In the genomic region with DNA sequence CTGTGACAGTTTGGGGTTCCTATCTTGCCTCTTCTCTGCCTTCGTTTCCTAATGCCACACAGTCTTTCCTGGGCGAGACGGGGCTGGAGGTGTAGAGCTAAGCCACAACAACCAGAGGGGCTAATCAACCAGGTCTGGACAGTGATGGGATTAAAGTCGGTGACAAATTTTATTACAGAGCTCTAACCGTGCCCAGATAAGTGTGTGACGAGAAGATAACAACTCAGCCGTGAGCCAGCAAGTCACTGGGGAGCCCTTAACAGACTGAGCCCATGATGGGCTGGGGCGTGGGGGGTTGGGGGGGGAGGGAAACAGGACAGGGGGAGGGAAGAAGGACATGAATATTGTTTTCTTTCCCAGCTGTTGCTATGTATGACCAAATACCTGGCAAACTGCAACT, we compare ENCODE assay signal across 8 mouse cellular contexts.
A peak's percentile ranks its signal among the peaks of the same experiment; 100 is the strongest.
DNase-seq lines count a peak whose midpoint lies in the region; ATAC-seq and TF ChIP-seq lines count a peak whose summit lies in the region.
"Had no signal": no experiment of that assay in that cellular context is flagged by ENCODE, and none has a peak within 500 bp of the region (broad histone marks: within the 10 kb centered on the region; RNA-seq: fewer than 3 reads in every experiment).

No protein-coding gene starts in this region.

- 6% methylated on average over 8 of the region's 8 CpGs for WGBS in heart, embryonic 12.5 days
- WGBS in kidney, embryonic 14.5 days = 26% methylated on average over 8 of the region's 8 CpGs

- TF ChIP-seq CTCF in G1E (IDR thresholded peaks at IDR 0.05; ENCODE audit: low read depth, low read length) = no peak

- H3K4me3 ChIP-seq in heart, embryonic 12.5 days = no peak overlapping the region
- H3K4me3 ChIP-seq in G1E (ENCODE audit: low read depth, low read length) = peak overlapping the region; percentile 59; the same call in 1 of the 2 replicates
- no peak overlapping the region for H3K4me3 ChIP-seq in kidney, embryonic 14.5 days (ENCODE audit: low read length)
- H3K4me3 ChIP-seq: kidney, embryonic 15.5 days had no signal

- intact Hi-C loops in gastrocnemius, postnatal 36 days (cut with DNase I) = no loop called here

- peak overlapping the region; percentile 27 for H3K4me2 ChIP-seq in heart, embryonic 12.5 days
- H3K4me2 ChIP-seq in kidney, embryonic 14.5 days (replicated peaks; ENCODE audit: low read depth, low read length) = no peak overlapping the region
- H3K4me2 ChIP-seq: kidney, embryonic 15.5 days had no signal

- H3K27me3 ChIP-seq in heart, embryonic 12.5 days (replicated peaks) = no peaks in the 10 kb centered on the region
- peaks cover 18% of the 10 kb centered on the region for H3K27me3 ChIP-seq in G1E (ENCODE audit: insufficient read depth, low read length)
- H3K27me3 ChIP-seq in kidney, embryonic 14.5 days (ENCODE audit: control insufficient read depth, insufficient read depth, low read length) = no peaks in the 10 kb centered on the region
- H3K27me3 ChIP-seq: kidney, embryonic 15.5 days had no signal

- no peaks in the 10 kb centered on the region for H3K9me3 ChIP-seq in heart, embryonic 12.5 days (replicated peaks)
- no peaks in the 10 kb centered on the region for H3K9me3 ChIP-seq in G1E (replicated peaks)
- no peaks in the 10 kb centered on the region for H3K9me3 ChIP-seq in kidney, embryonic 14.5 days (ENCODE audit: control insufficient read depth, low read length)
- H3K9me3 ChIP-seq: kidney, embryonic 15.5 days had no signal

- H3K4me1 ChIP-seq in heart, embryonic 12.5 days (replicated peaks) = peaks cover 42% of the 10 kb centered on the region
- H3K4me1 ChIP-seq in G1E (ENCODE audit: insufficient read depth, low read depth, low read length) = peaks cover 39% of the 10 kb centered on the region
- no peaks in the 10 kb centered on the region for H3K4me1 ChIP-seq in kidney, embryonic 14.5 days (ENCODE audit: control insufficient read depth, insufficient read depth, low read length)

- H3K27ac ChIP-seq in heart, embryonic 12.5 days (ENCODE audit: poor library complexity, severe bottlenecking) = peak overlapping the region; percentile 40
- no peak overlapping the region for H3K27ac ChIP-seq in kidney, embryonic 14.5 days (ENCODE audit: low read depth, low read length)
- H3K27ac ChIP-seq: kidney, embryonic 15.5 days had no signal

- ATAC-seq in heart, embryonic 12.5 days (ENCODE audit: insufficient number of reproducible peaks, low FRiP score) = no peak
- peak; percentile 76 for ATAC-seq in G1E (ENCODE audit: extremely low read depth, insufficient number of reproducible peaks, low FRiP score, poor library complexity, severe bottlenecking)
- ATAC-seq in megakaryocyte progenitor cell, adult 5-6 weeks (replicated peaks; ENCODE audit: poor library complexity) = peak; percentile 65
- no peak for ATAC-seq in kidney, embryonic 14.5 days (ENCODE audit: low FRiP score, low TSS enrichment)

- no peaks in the 10 kb centered on the region for H3K36me3 ChIP-seq in heart, embryonic 12.5 days
- H3K36me3 ChIP-seq in G1E (replicated peaks) = no peaks in the 10 kb centered on the region
- no peaks in the 10 kb centered on the region for H3K36me3 ChIP-seq in kidney, embryonic 14.5 days (ENCODE audit: control insufficient read depth, insufficient read depth, low read length)
- H3K36me3 ChIP-seq: kidney, embryonic 15.5 days had no signal

- H3K9ac ChIP-seq in heart, embryonic 12.5 days = no peak overlapping the region
- H3K9ac ChIP-seq in kidney, embryonic 14.5 days (ENCODE audit: low read depth, low read length) = no peak overlapping the region
- H3K9ac ChIP-seq: kidney, embryonic 15.5 days had no signal

- no peak for DNase-seq in heart, postnatal 4 days
- DNase-seq in G1E (ENCODE audit: low spot score) = peak; percentile 47
- DNase-seq in c-Kit-positive CD71-positive TER-119-negative erythroid progenitor cells, embryonic 14.5 days (ENCODE audit: low read depth) = peak; percentile 36
- DNase-seq in gastrocnemius, postnatal 36 days = no peak

Comparison
In these comparisons a context has a peak if more than half of its experiments do, and no peak if none do; other contexts are left out.
1. ATAC-seq: peak in G1E (single experiment) and megakaryocyte progenitor cell, adult 5-6 weeks (single experiment); none in heart, embryonic 12.5 days (single experiment) and kidney, embryonic 14.5 days (single experiment).
2. DNase-seq: peak in G1E (single experiment) and c-Kit-positive CD71-positive TER-119-negative erythroid progenitor cells, embryonic 14.5 days (single experiment); none in heart, postnatal 4 days (single experiment) and gastrocnemius, postnatal 36 days (0 of 2).